Mouse (Mus musculus): ENCODE measurements around the gene Mvb12b.

DNA sequence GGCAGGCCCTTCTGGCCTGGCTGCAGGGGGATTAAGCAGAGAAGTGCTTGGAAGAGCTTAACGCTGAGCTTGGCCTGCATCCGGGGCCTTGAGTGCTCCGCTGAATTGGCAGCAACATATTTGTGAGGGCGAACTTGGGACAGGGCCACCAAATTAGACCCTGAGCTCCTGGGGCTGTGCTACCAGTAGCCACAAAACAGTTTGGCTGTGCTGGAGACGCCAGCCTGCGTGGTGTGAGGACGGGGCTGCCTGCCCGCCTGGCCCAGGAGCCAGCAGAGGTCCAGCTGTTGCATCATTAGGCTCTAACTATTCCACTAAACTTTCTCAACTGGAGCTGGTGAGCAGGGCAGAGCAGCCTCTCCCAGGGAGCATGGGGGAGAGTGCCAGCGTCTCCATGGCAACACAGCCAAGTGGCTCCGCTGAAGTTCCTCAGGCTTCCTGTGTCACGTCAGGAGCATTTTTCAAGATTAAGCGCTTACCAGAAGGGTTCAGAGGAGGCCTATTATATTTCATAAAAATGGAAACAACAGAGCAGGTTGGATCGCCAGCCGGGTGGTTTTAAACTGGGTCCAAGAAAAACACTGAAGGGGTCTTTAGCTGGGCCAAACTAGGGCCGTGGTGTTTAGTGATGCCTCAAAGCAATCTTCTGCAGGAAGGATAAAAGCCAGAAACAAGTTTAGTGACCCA, 134.0 kb downstream of the Mvb12b start:
- TF ChIP-seq EP300 (IDR thresholded peaks at IDR 0.05; ENCODE audit: low read depth) (no peak), CTCF (IDR thresholded peaks at IDR 0.05; ENCODE audit: low read depth) (no peak)
